Mouse (Mus musculus) spleen, postnatal 4 days (tissue): ENCODE measurements around the gene Nsg2.

Experiments
- DNase-seq, 2 experiments: peaks; one replicate each; pipeline ENCODE4 v3.0.0; 2022; ENCODE audit warnings: low spot score in 2 of 2

The Nsg2 gene

GRCm38 (mm10) chr11:32011867-32012603 lies 11.8 kb downstream of the Nsg2 start:
- no peak for DNase-seq

GRCm38 (mm10) chr11:32013014-32013427 lies 12.8 kb downstream of the Nsg2 start:
- no peak for DNase-seq

GRCm38 (mm10) chr11:32013561-32013960 lies 13.3 kb downstream of the Nsg2 start:
- DNase-seq = no peak

GRCm38 (mm10) chr11:32018201-32018600 lies 17.9 kb downstream of the Nsg2 start:
- no peak for DNase-seq

GRCm38 (mm10) chr11:32020031-32020965 lies 20.0 kb downstream of the Nsg2 start:
- no peak for DNase-seq

GRCm38 (mm10) chr11:32026634-32027033 lies 26.4 kb downstream of the Nsg2 start:
- DNase-seq = no peak

GRCm38 (mm10) chr11:32027474-32028342 lies 27.4 kb downstream of the Nsg2 start:
- DNase-seq = no peak

GRCm38 (mm10) chr11:32028605-32029004 lies 28.3 kb downstream of the Nsg2 start:
- no peak for DNase-seq

- no peak for DNase-seq
Observed at GRCm38 (mm10) chr11:32029356-32029755, 29.1 kb downstream of the Nsg2 start.

- DNase-seq = no peak
Observed at GRCm38 (mm10) chr11:32031396-32031795, 31.1 kb downstream of the Nsg2 start.

GRCm38 (mm10) chr11:32032053-32032452 lies 31.8 kb downstream of the Nsg2 start:
- no peak for DNase-seq

GRCm38 (mm10) chr11:32035831-32036230 lies 35.6 kb downstream of the Nsg2 start:
- DNase-seq = no peak

- DNase-seq = no peak
Observed at GRCm38 (mm10) chr11:32039656-32040055, 39.4 kb downstream of the Nsg2 start.

GRCm38 (mm10) chr11:32057389-32057788 lies 57.1 kb downstream of the Nsg2 start:
- no peak for DNase-seq

GRCm38 (mm10) chr11:32057861-32058260 lies 57.6 kb downstream of the Nsg2 start:
- DNase-seq = no peak

GRCm38 (mm10) chr11:32061020-32061419 lies 60.8 kb downstream of the Nsg2 start:
- DNase-seq = no peak

- DNase-seq = no peak
Observed at GRCm38 (mm10) chr11:32061874-32062273, 61.6 kb downstream of the Nsg2 start.

GRCm38 (mm10) chr11:32063775-32064510 lies 63.7 kb downstream of the Nsg2 start:
- DNase-seq = no peak

- no peak for DNase-seq
Observed at GRCm38 (mm10) chr11:32064511-32064862, 64.2 kb downstream of the Nsg2 start.

- DNase-seq = no peak
Observed at GRCm38 (mm10) chr11:32068736-32069490, 68.7 kb downstream of the Nsg2 start.
